Comparison of ENCODE assay signal across 13 mouse cellular contexts in the genomic region with DNA sequence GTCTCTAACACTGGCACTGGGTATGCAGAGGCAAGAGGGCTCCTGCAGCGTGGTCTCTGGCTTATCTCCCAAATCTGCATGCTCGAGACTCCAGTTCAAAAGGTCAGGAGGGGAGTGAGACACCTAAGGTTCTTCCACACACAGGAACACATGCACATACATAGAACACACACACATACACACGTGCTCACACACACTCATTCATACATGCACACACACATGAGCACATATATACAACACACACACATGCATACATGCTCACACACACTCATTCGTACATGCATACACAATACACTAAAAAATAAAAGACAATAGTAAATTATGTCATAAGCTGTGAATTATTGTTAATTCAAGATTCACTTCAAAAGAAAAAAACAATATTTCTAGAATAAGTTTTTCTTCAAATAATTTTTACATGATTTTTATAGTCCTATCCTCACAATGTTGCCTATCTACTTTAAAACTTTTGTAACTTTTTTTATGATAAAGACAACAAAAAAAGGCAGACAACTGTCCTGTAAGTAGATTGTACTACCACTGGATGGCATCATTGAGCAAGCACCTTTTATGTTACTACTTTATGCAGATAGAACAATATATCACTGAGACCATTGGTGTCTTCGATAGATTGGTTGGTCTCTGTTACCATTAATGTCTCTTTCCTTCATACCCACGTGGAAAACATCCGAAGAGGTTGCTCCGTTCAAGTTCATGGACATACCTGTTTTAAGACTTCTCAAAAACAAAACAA. TPM values are rescaled to one million over a fixed set of nuclear protein-coding genes. Genes with fewer than 3 reads are reported as not detected.
DNase-seq lines count a peak whose midpoint lies in the region; ATAC-seq and TF ChIP-seq lines count a peak whose summit lies in the region.
"Had no signal": no experiment of that assay in that cellular context is flagged by ENCODE, and none has a peak within 500 bp of the region (broad histone marks: within the 10 kb centered on the region; RNA-seq: fewer than 3 reads in every experiment).

No protein-coding gene starts in this region.

- no peak overlapping the region for H3K27ac ChIP-seq in forebrain, postnatal 0 days (ENCODE audit: low read depth, low read length)
- no peak overlapping the region for H3K27ac ChIP-seq in forebrain, embryonic 16.5 days (ENCODE audit: low read length)
- H3K27ac ChIP-seq: heart, embryonic 13.5 days; liver, embryonic 13.5 days; neural tube, embryonic 15.5 days had no signal

- peak; percentile 57 for TF ChIP-seq CTCF in forebrain, postnatal 0 days (IDR thresholded peaks at IDR 0.05; ENCODE audit: low read depth)

- H3K27me3 ChIP-seq in forebrain, postnatal 0 days (ENCODE audit: insufficient read depth, low read length) = no peaks in the 10 kb centered on the region
- no peaks in the 10 kb centered on the region for H3K27me3 ChIP-seq in forebrain, embryonic 16.5 days (replicated peaks; ENCODE audit: control insufficient read depth, insufficient read depth, low read length)
- H3K27me3 ChIP-seq: heart, embryonic 13.5 days; liver, embryonic 13.5 days; neural tube, embryonic 15.5 days had no signal

- no peaks in the 10 kb centered on the region for H3K36me3 ChIP-seq in forebrain, postnatal 0 days (ENCODE audit: insufficient read depth)
- peaks cover 4% of the 10 kb centered on the region; the same call in 1 of the 2 replicates for H3K36me3 ChIP-seq in forebrain, embryonic 16.5 days (ENCODE audit: control insufficient read depth, insufficient read depth)
- H3K36me3 ChIP-seq: heart, embryonic 13.5 days; liver, embryonic 13.5 days had no signal

- DNase-seq in forebrain, postnatal 0 days = peak; percentile 34
- peak; percentile 8 for DNase-seq in lung, postnatal 10 days
- DNase-seq in lung, adult 18-20 months = no peak
- peak; percentile 61 for DNase-seq in adipocyte (ENCODE audit: low spot score)
- peak; percentile 24 for DNase-seq in retina, postnatal 1 day
- no peak for DNase-seq in adrenal gland, postnatal 14 days
- no peak for DNase-seq in frontal cortex, postnatal 36 days (ENCODE audit: low spot score in 2 of 2)
- DNase-seq: kidney, postnatal 25 days; liver, embryonic 13.5 days; spleen, adult 18-20 months had no signal

- H3K4me3 ChIP-seq in forebrain, postnatal 0 days (ENCODE audit: low read depth, low read length) = no peak overlapping the region
- no peak overlapping the region for H3K4me3 ChIP-seq in forebrain, embryonic 16.5 days (replicated peaks; ENCODE audit: low read length)
- H3K4me3 ChIP-seq: heart, embryonic 13.5 days; liver, embryonic 13.5 days; neural tube, embryonic 15.5 days had no signal

- 86% methylated on average over 8 of the region's 8 CpGs for WGBS in forebrain, postnatal 0 days
- WGBS in forebrain, embryonic 16.5 days = 87% methylated on average over 8 of the region's 8 CpGs

- no peaks in the 10 kb centered on the region for H3K4me1 ChIP-seq in forebrain, postnatal 0 days (ENCODE audit: insufficient read depth)
- H3K4me1 ChIP-seq in forebrain, embryonic 16.5 days (replicated peaks; ENCODE audit: control insufficient read depth, insufficient read depth, low read length) = no peaks in the 10 kb centered on the region
- H3K4me1 ChIP-seq: neural tube, embryonic 15.5 days had no signal

- ATAC-seq in forebrain, postnatal 0 days = no peak
- no peak for ATAC-seq in forebrain, embryonic 16.5 days

- no peak overlapping the region for H3K9ac ChIP-seq in forebrain, postnatal 0 days
- H3K9ac ChIP-seq in forebrain, embryonic 16.5 days (replicated peaks; ENCODE audit: low read depth, low read length) = no peak overlapping the region
- H3K9ac ChIP-seq: heart, embryonic 13.5 days; liver, embryonic 13.5 days; neural tube, embryonic 15.5 days had no signal

- H3K4me2 ChIP-seq in forebrain, postnatal 0 days (ENCODE audit: low read depth) = no peak overlapping the region
- H3K4me2 ChIP-seq in forebrain, embryonic 16.5 days (ENCODE audit: low read length) = no peak overlapping the region
- H3K4me2 ChIP-seq: heart, embryonic 13.5 days; liver, embryonic 13.5 days; neural tube, embryonic 15.5 days had no signal

- no peaks in the 10 kb centered on the region for H3K9me3 ChIP-seq in forebrain, postnatal 0 days (ENCODE audit: low read length)
- H3K9me3 ChIP-seq in forebrain, embryonic 16.5 days (ENCODE audit: control insufficient read depth, low read length) = no peaks in the 10 kb centered on the region
- H3K9me3 ChIP-seq: heart, embryonic 13.5 days; liver, embryonic 13.5 days; neural tube, embryonic 15.5 days had no signal

RNA-seq across cellular contexts. Expression of a gene that starts 22.0 kb away (rescaled TPM):
- total RNA-seq in forebrain, postnatal 0 days (2014; rRNA removed) = 74.5 and 76.1 TPM in 2 replicates
- polyA plus RNA-seq in forebrain, postnatal 0 days (2015; fragmentation: Nextera tagmentation; extraction: Ambion mirVana) = 43.3 and 46.6 TPM in 2 replicates
- 58.7 and 62.8 TPM in 2 replicates for polyA plus RNA-seq in forebrain, embryonic 16.5 days (2015; fragmentation: Nextera tagmentation; extraction: Ambion mirVana)
- 15.3 and 16.7 TPM in 2 replicates for total RNA-seq in adrenal gland, postnatal 14 days (2021)

RNA-seq across cellular contexts. Expression of a gene that starts 49.2 kb away (rescaled TPM):
- total RNA-seq in forebrain, postnatal 0 days (2014; rRNA removed) = not detected in 2 replicates
- not detected in 2 replicates for polyA plus RNA-seq in forebrain, postnatal 0 days (2015; fragmentation: Nextera tagmentation; extraction: Ambion mirVana)
- not detected in 2 replicates for polyA plus RNA-seq in forebrain, embryonic 16.5 days (2015; fragmentation: Nextera tagmentation; extraction: Ambion mirVana)
- 0.30 TPM in 1 of 2 replicates, not detected in the other for total RNA-seq in adrenal gland, postnatal 14 days (2021)
- polyA plus RNA-seq: heart, embryonic 13.5 days; liver, embryonic 13.5 days; neural tube, embryonic 15.5 days had no signal

Comparison
In these comparisons a context has a peak if more than half of its experiments do, and no peak if none do; other contexts are left out.
1. DNase-seq: peak in forebrain, postnatal 0 days (single experiment), lung, postnatal 10 days (single experiment), adipocyte (single experiment) and retina, postnatal 1 day (single experiment); none in lung, adult 18-20 months (0 of 2), adrenal gland, postnatal 14 days (single experiment) and frontal cortex, postnatal 36 days (0 of 2).